Mouse (Mus musculus): ENCODE measurements at regions not wholly inside any gene's neighbourhood (a gene's known extent, or its start where the extent isn't known, plus 50 kb on each side); places are given as distances from the start of the nearest gene placed in this dataset.

GRCm38 (mm10) chr8:89655369-89655768, 611.4 kb upstream of the Sall1 start:
- TF ChIP-seq CTCF (IDR thresholded peaks at IDR 0.05; ENCODE audit: low read depth, low read length), result no peak
- no peak for TF ChIP-seq POLR2A (IDR thresholded peaks at IDR 0.05; ENCODE audit: borderline replicate concordance, low read depth, low read length)
